ENCODE assay signal across 30 mouse cellular contexts in the genomic region with DNA sequence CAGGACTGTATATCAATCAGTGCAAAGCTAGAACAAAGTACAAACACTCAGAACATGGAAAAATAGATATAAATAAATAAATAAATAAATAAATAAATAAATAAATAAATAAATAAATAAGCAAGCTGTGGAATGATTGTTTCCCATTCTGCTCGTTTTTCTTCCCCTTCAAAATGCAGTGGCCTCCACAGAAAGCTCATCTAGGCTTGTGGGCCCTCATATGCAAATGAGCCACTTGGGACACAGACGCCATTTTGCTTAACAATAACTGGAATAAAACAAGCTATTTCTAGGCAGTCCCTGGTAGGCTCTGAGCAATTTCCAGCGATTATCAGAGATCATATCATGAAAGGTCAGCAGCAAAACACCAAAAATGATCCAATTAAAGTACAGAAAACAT.
"Had no signal": no experiment of that assay in that cellular context is flagged by ENCODE, and none has a peak within 500 bp of the region (broad histone marks: within the 10 kb centered on the region; RNA-seq: fewer than 3 reads in every experiment).

No protein-coding gene starts in this region.

- H3K36me3 ChIP-seq: limb, embryonic 12.5 days; limb, embryonic 13.5 days; limb, embryonic 15.5 days; liver, embryonic 12.5 days; liver, embryonic 13.5 days; liver, embryonic 15.5 days; lung, embryonic 15.5 days; midbrain, embryonic 12.5 days; midbrain, embryonic 13.5 days; midbrain, embryonic 15.5 days; neural tube, embryonic 12.5 days had no signal

- H3K27me3 ChIP-seq: limb, embryonic 12.5 days; limb, embryonic 13.5 days; limb, embryonic 15.5 days; liver, embryonic 12.5 days; liver, embryonic 13.5 days; liver, embryonic 15.5 days; lung, embryonic 15.5 days; megakaryocyte, embryonic 14.5 days; midbrain, embryonic 12.5 days; midbrain, embryonic 13.5 days; midbrain, embryonic 15.5 days; neural tube, embryonic 12.5 days had no signal

- H3K9me3 ChIP-seq: limb, embryonic 12.5 days; limb, embryonic 13.5 days; limb, embryonic 15.5 days; liver, embryonic 12.5 days; liver, embryonic 13.5 days; lung, embryonic 15.5 days; megakaryocyte, embryonic 14.5 days; midbrain, embryonic 12.5 days; midbrain, embryonic 13.5 days; midbrain, embryonic 15.5 days; neural tube, embryonic 12.5 days had no signal

- H3K4me2 ChIP-seq: limb, embryonic 12.5 days; limb, embryonic 13.5 days; limb, embryonic 15.5 days; liver, embryonic 11.5 days; liver, embryonic 12.5 days; liver, embryonic 13.5 days; liver, embryonic 15.5 days; lung, embryonic 14.5 days; lung, embryonic 15.5 days; midbrain, embryonic 12.5 days; midbrain, embryonic 13.5 days; midbrain, embryonic 15.5 days; neural tube, embryonic 12.5 days had no signal

- H3K4me1 ChIP-seq: limb, embryonic 12.5 days; limb, embryonic 13.5 days; limb, embryonic 15.5 days; liver, embryonic 12.5 days; liver, embryonic 13.5 days; liver, embryonic 15.5 days; lung, embryonic 15.5 days; megakaryocyte, embryonic 14.5 days; midbrain, embryonic 15.5 days; neural tube, embryonic 12.5 days had no signal

- DNase-seq: left cerebral cortex, postnatal 4 days; liver; liver, embryonic 13.5 days; liver, postnatal 0 days; lung, adult 18-20 months; lung, adult 2 months; lung, embryonic 14.5 days; lung, postnatal 10 days; lung, postnatal 14 days; lung, postnatal 36 days; lung, postnatal 4 days; midbrain, embryonic 14.5 days had no signal

- H3K27ac ChIP-seq: left cerebral cortex, adult 2 months; limb, embryonic 12.5 days; limb, embryonic 13.5 days; limb, embryonic 15.5 days; liver, embryonic 12.5 days; liver, embryonic 13.5 days; liver, embryonic 14.5 days; liver, embryonic 15.5 days; lung, embryonic 15.5 days; macrophage; midbrain, embryonic 12.5 days; midbrain, embryonic 13.5 days; midbrain, embryonic 15.5 days; neural tube, embryonic 12.5 days had no signal

- ATAC-seq: liver, embryonic 12.5 days; liver, postnatal 0 days; lung, postnatal 0 days; midbrain, embryonic 13.5 days; midbrain, embryonic 15.5 days; midbrain, embryonic 16.5 days had no signal

- H3K9ac ChIP-seq: limb, embryonic 12.5 days; limb, embryonic 13.5 days; limb, embryonic 15.5 days; liver, embryonic 12.5 days; liver, embryonic 13.5 days; liver, embryonic 14.5 days; liver, embryonic 15.5 days; liver, postnatal 0 days; lung, embryonic 14.5 days; lung, embryonic 15.5 days; midbrain, embryonic 12.5 days; midbrain, embryonic 13.5 days; midbrain, embryonic 15.5 days; neural tube, embryonic 12.5 days had no signal

- H3K4me3 ChIP-seq: left cerebral cortex, adult 2 months; limb, embryonic 12.5 days; limb, embryonic 13.5 days; limb, embryonic 15.5 days; liver, embryonic 12.5 days; liver, embryonic 13.5 days; liver, embryonic 15.5 days; lung, embryonic 15.5 days; megakaryocyte, embryonic 14.5 days; midbrain, embryonic 12.5 days; midbrain, embryonic 13.5 days; midbrain, embryonic 15.5 days; myocyte; neural tube, embryonic 12.5 days had no signal
